Mouse (Mus musculus) adrenal gland, postnatal 36 days (tissue): ENCODE results near the gene Fam3b. TPM values are rescaled to one million over a fixed set of nuclear protein-coding genes. Genes with fewer than 3 reads are reported as not detected.

Experiments used
- total RNA-seq, 2 experiments: library from RNA; stranded (reverse); gene quantifications; 2 replicates each; pipeline ENCODE4 v1.2.3; 2021

Fam3b gene
- total RNA-seq, 2 experiments from 2014 or later: not detected

Other genes with a start within 250 kb of the Fam3b start
- gene Bace2, start 158.1 kb downstream of the Fam3b start, total RNA-seq: 10 to 100 TPM; 13.2 to 17.0 TPM
- gene Mx1, start 51.9 kb downstream of the Fam3b start, total RNA-seq: 1 to 10 TPM; 4.3 TPM
- not detected for gene Tmprss2, start 96.4 kb upstream of the Fam3b start, total RNA-seq
- gene Ripk4, start 249.0 kb upstream of the Fam3b start, total RNA-seq: under 1 TPM; 0.16 to 0.63 TPM